Mouse (Mus musculus) brain, embryonic 14.5 days (tissue): Measurements from ENCODE around the gene Cyth3.

Experiments used
- CTCF ChIP-seq: fragments of 200-500 bp; IDR thresholded peaks from 2 replicates; pipeline ENCODE4 v1.5.1; 2012; ENCODE audit warnings: inconsistent platforms, mild to moderate bottlenecking, moderate library complexity, borderline replicate concordance; ENCODE audit not compliant: insufficient read depth, insufficient read length; ENCODE audit errors: extremely low read depth
- POLR2A ChIP-seq: fragments of 200-500 bp; IDR thresholded peaks from 2 replicates; pipeline ENCODE4 v1.6.1; 2012; ENCODE audit warnings: mild to moderate bottlenecking, inconsistent platforms, borderline replicate concordance; ENCODE audit not compliant: poor library complexity, insufficient read depth, insufficient read length, severe bottlenecking; ENCODE audit errors: extremely low read depth

DNA sequence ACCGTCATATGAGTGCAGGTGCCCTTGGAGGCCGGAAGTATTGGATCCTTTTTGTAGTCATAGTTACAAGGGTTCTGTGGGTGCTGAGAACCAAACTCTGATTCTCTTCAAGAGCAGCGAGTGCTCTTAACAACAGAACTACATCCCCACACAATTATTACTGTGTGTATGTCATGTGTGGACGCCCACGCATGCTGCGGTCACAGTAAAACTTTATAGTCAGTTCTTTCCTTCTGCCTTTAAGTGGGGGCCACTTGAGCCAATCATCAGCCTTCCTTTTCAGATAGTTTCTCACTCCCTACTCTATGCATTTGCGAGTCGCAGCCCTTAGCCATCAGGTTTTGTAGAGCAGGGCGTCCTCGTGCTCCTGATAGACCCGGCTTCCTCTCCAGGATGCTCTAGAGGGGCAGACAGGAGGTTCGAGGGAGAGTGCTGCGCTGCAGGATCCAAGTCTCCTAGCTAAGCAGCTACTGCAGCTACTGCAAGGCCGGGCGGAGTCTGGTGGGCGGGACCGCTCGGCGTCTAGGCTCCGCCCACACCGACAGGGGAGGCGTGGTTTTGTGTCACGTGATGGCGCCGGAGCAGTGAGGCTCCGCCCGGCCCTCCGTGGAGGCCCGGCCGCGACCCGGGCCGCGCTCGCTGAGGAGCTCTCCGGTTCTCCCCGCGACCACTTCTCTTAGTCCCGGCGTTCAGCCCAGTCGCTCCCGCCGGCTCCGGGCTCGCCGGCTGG is at the start of gene Cyth3:
- TF ChIP-seq POLR2A (peak; percentile 97), CTCF (no peak)
